Mouse (Mus musculus): ENCODE measurements around the gene Ston1.

Gene Ston1

GRCm38 (mm10) chr17:88669921-88670320, 72.4 kb downstream of the Ston1 start:
- DNase-seq (ENCODE audit: inconsistent age in 2 of 2, low spot score in 1 of 2) = no peak

GRCm38 (mm10) chr17:88670800-88671199, 73.3 kb downstream of the Ston1 start:
- no peak for DNase-seq (ENCODE audit: inconsistent age in 2 of 2, low spot score in 1 of 2)

- no peak for DNase-seq (ENCODE audit: inconsistent age in 2 of 2, low spot score in 1 of 2)
These were observed 78.1 kb downstream of the Ston1 start for GRCm38 (mm10) chr17:88675310-88676309.

GRCm38 (mm10) chr17:88688226-88688625, 90.7 kb downstream of the Ston1 start:
- DNase-seq (ENCODE audit: inconsistent age in 2 of 2, low spot score in 1 of 2) = no peak

GRCm38 (mm10) chr17:88696656-88697333, 99.3 kb downstream of the Ston1 start:
- DNase-seq (ENCODE audit: inconsistent age in 2 of 2, low spot score in 1 of 2) = no peak

GRCm38 (mm10) chr17:88700901-88701300, 103.4 kb downstream of the Ston1 start:
- DNase-seq (ENCODE audit: inconsistent age in 2 of 2, low spot score in 1 of 2) = no peak

- DNase-seq (ENCODE audit: inconsistent age in 2 of 2, low spot score in 1 of 2) = no peak
These were observed 104.9 kb downstream of the Ston1 start for GRCm38 (mm10) chr17:88702345-88702744.

GRCm38 (mm10) chr17:88703112-88703511, 105.6 kb downstream of the Ston1 start:
- DNase-seq (ENCODE audit: inconsistent age in 2 of 2, low spot score in 1 of 2) = no peak

GRCm38 (mm10) chr17:88706231-88706649, 108.8 kb downstream of the Ston1 start:
- no peak for DNase-seq (ENCODE audit: inconsistent age in 2 of 2, low spot score in 1 of 2)

All from adrenal gland, adult (tissue).